Mouse (Mus musculus): ENCODE measurements around the gene Alg12. TPM values are rescaled to one million over a fixed set of nuclear protein-coding genes. Genes with fewer than 3 reads are reported as not detected.

The Alg12 gene
- total RNA-seq, 4 experiments from 2014 or later: 2.5 to 5.6 (median 3.7) TPM

DNA sequence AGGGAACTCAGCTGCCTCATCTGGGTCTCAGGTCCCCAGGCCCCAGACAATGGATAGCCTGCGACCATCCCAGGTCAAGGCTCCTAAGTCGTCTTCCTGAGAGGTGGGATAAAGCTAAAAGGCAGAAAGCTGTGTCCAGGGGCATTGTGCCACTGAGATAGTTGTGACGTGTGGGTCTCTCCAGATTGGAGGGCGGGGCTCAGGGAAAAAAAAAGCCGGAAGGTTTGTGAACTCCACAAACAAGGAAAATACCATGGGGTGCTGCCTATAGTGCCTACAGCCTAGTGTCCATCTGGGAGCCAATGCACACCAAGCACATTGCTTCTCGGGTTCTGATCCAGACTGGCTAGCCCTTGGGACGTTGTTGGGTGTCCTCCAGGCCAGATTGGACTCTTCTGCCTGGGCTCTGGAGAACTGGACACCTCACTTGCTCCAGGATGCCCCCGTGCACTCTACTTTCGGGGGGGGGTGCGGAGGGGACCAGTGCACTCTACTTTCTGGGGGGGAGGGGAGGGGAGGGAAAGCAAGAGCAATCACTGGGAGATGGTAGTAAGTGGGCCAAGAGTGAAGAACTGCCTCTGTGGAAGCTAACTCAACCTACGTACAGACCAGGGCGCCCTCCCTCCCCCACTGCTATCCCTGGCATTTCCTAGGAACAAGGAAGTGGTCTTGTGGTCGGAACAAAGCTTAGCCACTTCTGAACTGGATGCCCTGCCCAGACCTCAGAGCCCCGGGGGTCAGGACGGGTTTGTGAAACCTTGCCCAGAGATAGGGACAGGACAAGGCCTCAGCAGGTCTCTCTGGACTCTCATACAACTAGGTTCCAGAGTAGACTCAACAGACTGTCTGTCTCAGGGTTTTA lies 36.1 kb upstream of the Alg12 start:
- DNase-seq (ENCODE audit: low spot score in 2 of 2): no peak

DNA sequence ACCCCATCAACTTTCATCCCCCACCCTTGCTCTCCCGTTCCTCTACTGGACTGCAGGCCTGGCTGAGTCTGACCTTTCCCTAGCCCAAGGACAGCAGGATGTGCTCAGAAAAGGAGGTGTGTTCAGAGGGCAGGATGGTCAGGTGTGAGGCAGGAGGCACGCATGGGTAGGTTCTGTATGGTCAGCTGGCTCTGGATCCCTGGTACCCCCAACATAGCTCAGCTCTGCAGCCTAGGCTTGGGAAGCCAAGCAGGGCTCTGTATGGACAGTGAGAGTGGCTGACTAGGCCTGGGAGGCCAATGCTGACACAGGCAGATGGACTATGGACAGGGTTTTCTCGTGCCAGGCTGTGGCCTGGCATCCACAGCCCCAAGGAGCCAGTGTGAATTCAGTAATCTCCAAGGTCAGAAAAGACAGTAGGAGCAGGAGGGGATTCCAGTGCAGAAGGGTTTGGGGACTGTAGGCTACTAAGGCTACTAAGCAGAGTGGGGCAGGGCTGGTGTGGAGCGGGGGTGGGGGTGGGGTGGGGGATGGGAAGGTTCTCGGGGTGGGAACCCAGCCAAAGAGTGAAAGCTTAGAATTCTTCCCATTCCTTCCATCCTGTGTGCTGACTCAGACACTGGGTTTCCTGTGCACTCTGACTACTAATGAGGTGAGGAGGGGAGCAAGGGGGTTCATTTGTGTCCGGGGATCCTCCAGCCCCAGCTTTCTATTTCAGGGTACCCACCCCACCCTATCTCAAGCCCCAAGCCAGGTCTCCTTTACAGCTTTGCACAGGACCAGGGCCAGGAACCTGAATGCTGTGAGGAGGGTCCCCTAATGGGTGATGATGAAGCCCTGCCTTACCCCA lies 35.2 kb upstream of the Alg12 start:
- no peak for DNase-seq (ENCODE audit: low spot score in 2 of 2)

DNA sequence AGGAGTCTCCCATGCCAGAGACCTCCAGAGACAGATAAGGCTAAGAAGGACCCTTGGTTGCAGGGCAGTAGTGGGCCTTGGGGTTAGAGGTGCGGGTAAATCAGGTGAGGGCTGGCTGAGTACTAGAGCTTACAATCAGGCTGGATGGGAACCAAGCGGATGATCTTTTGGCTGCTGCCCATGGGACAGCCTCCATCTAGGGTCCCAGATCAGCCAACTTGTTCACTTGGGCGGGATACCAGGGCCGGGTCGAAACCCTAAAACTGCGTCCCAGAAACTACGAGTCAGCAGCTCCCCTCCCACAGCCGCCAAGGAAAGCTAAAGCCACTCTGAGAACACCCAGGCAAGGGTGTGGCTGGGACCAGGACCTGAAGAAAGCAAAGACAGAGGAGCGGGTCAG lies 34.0 kb upstream of the Alg12 start:
- DNase-seq (ENCODE audit: low spot score in 2 of 2): no peak

DNA sequence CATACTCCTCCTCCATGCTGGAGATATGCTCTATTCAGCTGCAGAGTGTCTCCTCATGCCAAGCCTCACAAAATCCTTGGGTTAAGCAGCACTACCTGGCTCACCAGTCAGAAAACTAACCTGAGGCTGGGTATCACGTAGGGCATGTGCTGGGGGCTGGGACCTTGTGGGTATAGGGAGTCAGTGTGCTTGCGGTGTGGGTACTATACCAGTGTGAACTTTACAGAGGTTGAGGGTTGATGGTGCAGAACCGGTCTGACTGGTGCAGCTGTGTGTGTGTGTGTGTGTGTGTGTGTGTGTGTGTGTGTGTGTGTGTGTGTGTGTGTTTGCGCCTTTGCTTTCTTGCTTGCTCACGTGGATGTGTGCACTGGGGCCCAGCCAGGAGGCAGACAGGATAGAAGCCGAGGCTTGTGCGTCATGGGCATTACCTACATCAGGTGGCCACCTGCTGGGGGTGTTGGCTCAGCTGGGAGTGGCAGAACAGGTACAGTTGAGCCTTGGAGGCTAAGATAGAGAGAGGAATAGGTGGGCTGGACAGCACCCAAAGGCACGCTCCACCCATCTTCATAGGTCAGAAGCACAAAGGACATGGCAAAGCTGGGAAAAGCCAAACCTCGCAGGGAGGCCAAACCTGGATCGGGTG lies 32.5 kb upstream of the Alg12 start:
- no peak for DNase-seq (ENCODE audit: low spot score in 2 of 2)

DNA sequence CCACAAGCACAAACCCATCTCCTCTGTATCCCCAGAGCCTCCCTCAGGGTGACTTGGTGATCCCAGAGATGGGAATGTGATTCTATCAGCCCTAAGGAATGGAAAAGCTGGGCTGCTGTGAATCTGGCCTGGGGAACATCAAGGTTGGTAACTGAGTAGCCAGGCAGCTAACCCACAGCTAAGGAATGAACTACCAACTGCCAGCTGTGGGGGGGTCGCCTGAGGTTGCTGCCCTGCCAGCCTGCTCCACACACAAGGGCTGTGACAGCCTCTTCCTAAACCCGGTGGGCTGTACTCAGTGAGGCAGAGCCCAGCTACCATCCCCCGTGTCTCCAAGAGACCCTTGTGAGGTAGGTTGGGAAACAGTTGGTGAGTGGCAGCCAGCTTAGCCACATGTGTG lies 32.0 kb upstream of the Alg12 start:
- no peak for DNase-seq (ENCODE audit: low spot score in 2 of 2)

DNA sequence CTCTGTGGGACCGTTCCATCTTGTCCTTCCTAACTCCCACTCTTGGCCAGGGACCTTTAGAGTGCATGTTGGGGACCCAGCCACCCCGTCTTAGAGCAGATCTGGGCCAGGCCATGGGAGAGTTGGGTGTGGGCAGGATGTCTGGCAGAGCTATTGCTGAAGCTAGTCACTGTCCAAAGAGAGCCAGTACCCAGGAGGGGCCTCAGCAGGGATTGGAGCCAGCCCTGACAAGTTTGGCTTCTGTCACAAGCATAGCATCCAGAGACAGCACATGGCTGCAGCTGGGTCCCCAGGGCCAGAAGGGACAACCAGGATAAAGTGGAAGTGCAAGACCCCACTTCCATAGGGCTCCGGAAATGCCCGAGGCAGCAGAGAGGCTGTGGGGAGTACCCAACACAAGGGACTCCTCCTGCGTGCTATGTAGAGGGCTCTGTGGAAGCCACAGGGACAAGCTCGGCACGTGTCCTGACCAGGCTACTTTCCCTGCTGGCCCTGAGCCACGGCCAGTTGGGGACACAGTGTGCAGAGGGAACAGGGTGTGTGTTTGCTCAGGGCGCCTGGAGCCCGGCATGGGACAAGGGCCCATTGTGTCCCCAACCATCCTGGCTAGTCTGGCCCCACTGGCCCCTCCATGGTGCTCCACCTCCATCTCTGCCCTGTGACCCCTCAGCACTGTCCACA lies 31.2 kb upstream of the Alg12 start:
- peak; percentile 80 to 86 for DNase-seq (ENCODE audit: low spot score in 2 of 2)

DNA sequence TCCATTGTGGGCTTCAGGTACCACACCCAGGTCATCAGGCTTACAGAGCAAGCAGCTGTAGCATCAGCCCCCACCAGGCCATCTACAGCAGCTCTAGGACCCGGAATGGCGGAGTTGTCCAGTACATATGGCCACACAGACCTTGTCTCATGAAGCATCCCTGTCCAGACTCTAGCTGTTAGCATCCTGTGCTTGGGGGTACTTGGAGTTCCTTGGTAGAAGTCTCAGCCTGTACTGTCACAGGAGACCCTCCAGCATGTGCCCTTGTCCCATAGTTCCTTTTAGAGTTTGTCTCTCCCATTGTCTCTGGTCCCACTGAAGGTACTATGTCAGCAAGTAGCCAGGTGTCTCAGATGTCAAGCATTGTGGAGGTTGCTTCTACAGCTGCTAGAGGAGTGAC lies 30.5 kb upstream of the Alg12 start:
- no peak for DNase-seq (ENCODE audit: low spot score in 2 of 2)

DNA sequence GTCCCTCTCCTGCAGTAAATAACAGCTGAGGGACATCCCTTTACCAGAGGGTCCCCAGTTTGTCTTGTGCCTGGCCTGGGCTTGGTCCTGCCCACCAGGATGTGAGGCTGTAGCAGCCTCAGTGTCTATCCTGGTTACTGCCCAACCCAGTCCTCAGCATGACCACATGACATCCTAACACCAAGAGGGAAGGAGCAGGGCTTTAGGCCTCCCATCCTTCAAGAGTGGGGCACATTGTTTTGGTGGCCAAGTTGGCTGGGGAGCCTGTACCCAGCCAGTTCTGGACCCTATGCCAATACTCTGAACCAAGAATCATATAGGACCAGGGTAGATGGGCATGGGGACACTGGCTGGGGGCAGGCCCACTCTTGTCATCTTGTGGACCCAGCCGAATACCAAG lies 29.5 kb upstream of the Alg12 start:
- DNase-seq (ENCODE audit: low spot score in 2 of 2): no peak

DNA sequence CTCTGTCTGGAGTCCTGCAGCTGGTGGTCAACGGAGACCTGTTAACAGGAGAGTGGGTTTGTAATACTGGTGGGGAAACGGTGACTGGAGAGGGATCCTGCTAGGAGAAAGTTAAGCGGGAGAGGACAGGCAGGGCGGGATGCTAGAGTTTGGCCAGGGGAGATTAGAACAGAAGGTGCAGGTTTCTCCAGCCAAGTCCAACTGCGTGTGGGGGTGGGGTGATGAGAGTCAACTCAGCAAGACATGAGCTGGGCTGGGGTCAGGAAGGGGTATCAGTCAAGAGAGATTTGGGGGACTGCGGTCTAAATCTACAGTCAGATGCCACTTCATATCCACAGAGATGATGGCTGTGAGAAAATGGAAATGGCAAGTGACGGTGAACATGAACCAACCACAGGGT lies 25.8 kb upstream of the Alg12 start:
- DNase-seq (ENCODE audit: low spot score in 2 of 2): no peak

DNA sequence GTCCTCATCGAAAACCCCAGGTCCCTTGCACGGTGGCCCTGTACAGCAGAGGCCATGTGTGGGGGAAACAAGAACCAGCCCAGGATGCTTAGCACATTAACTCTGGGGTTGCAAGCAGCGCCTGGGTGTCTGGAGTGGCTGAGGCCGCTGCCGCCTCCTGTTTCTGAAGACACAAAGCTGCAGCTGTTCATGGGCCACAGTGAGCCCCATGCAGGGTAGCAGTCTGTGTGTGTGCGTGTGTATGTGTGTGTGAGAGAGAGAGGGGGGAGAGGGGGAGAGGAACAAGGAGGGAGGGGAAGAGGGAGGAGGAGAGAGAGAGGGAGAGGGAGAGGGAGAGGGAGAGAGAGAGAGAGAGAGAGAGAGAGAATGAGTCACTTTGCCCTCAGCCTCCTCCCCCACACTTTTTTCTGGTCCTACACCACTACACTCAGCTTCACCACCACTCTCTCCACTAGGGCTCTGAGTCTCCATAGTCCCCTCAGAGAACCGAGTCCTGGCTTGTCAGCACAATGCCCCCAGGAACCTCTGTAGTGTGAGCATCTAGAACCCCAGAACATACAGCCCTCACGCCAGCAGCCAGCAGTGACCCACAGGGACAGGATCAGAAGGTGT lies 24.5 kb upstream of the Alg12 start:
- no peak for DNase-seq (ENCODE audit: low spot score in 2 of 2)

DNA sequence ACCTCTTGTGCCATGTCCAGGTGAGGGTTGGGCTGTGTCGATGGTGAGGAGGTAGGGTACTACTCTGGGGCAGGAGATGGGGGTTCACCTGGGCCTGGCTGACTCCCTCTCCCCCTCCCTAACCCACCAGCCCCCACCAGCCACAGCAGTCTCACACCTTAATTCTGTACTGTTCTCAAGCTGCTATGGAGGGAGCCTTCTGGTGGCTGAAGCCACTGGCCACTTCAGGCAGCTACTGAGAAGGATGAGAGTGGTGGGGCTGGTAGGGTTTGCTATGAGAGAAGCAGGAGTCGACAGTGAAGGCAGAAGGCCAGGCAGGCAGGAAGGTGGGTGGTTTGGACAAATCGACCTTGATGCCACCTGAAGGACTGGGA lies 23.2 kb upstream of the Alg12 start:
- DNase-seq (ENCODE audit: low spot score in 2 of 2): no peak

- no peak for DNase-seq (ENCODE audit: low spot score in 2 of 2)
These were observed 22.6 kb upstream of the Alg12 start for GRCm38 (mm10) chr15:88841580-88842299.

- DNase-seq (ENCODE audit: low spot score in 2 of 2): no peak
These were observed 22.0 kb upstream of the Alg12 start for GRCm38 (mm10) chr15:88841160-88841559.

DNA sequence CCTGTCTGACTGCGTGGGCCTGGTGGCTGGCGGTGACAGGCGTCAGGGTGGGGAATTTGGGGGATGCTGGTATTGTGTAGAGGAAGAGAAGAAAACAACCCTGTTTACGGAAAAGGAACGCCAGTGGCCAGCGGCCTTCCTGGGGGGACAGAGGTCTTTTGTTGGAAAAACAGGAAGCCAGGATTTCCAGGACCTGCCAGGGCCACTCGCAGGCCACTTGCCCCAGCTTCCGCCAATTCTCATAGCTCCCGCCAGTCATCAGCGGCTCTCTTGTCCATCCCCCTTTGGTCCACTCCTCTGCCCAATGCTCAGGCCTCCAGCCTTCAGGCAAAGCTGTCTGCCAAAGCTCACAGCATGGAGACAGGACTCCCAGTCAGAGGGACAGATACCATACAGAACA lies 21.0 kb upstream of the Alg12 start:
- peak in 1 of 2 experiments; percentile 33 for DNase-seq (ENCODE audit: low spot score in 2 of 2)

DNA sequence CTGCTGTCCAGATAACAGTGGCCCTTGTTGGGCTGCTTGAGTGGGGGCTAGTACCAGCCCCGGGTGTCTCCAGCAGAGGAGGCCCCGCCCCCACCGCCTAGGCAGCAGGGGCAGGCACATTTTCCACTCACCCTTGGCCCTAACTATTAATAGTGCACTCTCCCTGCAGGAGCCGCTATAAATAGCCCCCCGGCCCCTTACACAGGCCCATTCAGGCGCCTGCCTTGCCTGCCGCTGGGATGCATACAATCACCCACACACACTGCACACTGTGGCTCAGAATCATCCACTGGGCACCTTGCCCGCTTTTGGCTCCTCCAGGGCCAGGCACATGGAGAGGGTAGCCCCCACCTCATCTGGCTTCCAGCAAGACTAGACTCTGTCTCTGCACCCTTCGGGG lies 20.2 kb upstream of the Alg12 start:
- peak; percentile 76 to 81 for DNase-seq (ENCODE audit: low spot score in 2 of 2)

GRCm38 (mm10) chr15:88837977-88838376 lies 18.9 kb upstream of the Alg12 start:
- DNase-seq (ENCODE audit: low spot score in 2 of 2): peak in 1 of 2 experiments; percentile 16

- peak; percentile 40 to 60 for DNase-seq (ENCODE audit: low spot score in 2 of 2)
These were observed 18.2 kb upstream of the Alg12 start for GRCm38 (mm10) chr15:88837199-88837932.

- no peak for DNase-seq (ENCODE audit: low spot score in 2 of 2)
These were observed 17.5 kb upstream of the Alg12 start for GRCm38 (mm10) chr15:88836571-88836970.

DNA sequence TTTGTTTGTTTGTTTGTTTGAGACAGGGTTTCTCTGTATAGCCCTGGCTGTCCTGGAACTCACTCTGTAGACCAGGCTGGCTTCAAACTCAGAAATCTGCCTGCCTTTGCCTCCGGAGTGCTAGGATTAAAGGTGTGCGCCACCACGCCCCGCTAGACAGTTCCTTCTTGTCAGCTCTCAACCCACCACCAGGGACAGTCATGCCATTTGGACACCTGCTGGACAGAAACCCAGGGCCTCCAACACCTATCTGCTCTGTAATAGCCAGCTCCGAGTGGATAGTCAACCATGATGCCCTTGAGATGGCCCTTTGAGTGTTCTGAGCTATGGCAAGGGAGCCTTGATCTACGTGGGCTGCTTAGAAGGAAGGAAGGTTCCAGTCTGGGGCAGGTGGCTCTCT lies 16.9 kb upstream of the Alg12 start:
- DNase-seq (ENCODE audit: low spot score in 2 of 2): no peak

DNA sequence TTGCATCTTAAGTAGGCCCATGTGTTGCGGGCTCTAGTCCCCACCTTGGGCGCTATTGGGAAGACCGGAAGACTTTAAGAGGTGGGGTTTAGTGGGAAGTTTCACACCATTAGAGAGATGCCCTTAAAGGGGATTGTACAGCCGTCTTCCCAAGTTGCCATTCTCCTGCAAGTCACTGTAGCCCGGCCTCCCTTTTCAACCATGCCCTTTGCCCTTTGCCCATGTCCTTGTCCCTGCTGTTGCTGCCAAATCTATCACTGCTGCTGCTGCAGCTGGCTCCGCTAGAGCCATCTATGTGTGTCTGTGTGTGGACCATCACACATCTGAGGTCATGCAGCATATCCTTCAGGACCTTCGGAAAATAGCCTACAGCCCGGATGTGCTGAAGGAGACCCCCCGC lies 13.4 kb upstream of the Alg12 start:
- no peak for DNase-seq (ENCODE audit: low spot score in 2 of 2)

Measured in gastrocnemius, adult 8-10 months (tissue).